Mouse (Mus musculus) kidney, adult 18-20 months (tissue): Measurements from ENCODE around the gene Cacnb2.

Experiments
- DNase-seq: peaks from one replicate; pipeline ENCODE4 v3.0.0; 2021

The Cacnb2 gene

DNA sequence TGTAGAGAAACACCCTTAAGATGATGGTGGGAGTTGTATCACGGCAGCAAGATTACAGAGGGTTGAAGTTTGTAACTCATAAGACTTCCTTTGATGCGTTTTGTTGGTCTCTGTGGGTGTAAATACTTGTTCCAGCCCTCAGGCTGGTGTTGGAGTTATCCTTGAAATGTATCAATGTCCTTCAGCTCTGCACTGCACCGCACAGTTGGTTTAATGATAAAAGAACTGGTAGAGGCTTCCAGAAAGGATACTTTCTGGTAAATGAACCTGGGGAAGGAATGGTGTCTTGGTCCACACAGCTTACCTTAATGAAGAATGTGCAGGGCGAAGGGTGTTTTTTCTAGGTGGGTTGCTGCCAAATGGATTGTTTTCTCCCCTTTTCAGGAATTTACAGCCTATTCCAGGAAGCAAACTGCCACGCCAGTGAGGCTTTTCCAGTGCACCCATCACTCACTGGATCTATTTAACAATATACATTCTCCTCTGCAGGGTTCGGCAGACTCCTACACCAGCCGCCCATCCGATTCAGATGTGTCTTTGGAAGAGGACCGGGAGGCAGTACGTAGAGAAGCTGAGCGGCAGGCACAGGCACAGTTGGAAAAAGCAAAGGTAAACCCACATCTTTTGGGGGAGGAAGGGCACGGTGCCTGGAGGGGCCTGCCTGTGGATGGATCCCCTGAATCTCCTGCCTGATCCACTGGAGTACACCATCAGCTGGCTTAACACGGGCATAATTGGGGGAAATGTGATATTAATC, 271.6 kb downstream of the Cacnb2 start:
- DNase-seq = no peak

DNA sequence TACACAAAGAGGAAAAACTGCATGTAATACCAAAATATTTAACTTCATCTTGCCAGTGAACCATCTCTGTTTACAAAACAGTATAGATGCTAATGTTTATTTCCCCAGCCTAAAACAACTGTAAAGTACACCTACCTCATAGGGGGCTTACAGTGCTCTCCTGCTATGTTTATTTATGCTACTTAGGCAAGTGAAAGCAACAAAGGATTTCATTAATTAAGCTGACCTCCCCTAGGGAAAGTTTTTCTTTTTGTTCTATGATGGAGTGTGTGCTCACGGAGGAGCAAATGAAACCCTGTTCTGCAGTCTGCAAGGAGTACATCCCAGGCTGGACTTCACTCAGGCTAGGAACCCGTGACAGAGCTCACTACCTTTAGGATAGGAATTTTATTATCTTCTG, 272.2 kb downstream of the Cacnb2 start:
- no peak for DNase-seq

DNA sequence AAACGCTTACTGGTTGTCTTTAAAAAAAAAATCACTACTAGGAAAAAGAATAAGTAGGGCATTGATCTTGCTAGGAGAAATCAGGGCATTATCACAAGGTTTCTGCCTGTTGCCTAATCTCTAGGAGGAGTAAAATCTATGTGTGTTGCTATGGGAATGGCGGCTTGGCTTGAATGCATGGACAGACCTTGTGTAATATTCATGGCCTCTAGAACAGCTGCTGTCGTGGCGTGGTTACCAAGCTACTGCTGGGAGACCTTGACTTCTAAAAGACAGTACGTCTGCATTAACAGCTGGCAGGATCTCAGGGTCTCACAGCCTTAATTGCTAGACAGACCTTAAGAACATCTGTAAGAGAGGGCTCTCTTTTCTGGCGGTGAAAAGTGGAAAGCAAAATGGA, 272.7 kb downstream of the Cacnb2 start:
- no peak for DNase-seq

DNA sequence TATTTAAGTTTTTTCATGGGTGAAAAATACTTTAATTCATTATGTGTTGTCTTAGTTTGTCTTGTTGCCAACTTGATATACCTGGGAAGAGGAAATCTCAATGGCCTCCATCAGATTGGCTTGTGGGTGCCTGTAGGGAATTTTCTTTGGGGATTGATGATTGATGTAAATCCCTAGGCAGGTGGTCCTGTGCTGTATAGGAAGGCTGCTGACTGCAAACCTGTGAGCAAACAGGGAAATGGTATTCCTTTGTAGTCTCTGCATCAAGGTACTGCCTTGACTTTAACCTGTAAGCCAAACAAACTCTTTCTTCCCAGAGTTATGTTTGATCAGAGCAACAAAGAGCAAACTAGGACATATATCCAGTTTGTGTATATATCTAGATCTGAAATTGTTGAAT, 276.1 kb downstream of the Cacnb2 start:
- no peak for DNase-seq

DNA sequence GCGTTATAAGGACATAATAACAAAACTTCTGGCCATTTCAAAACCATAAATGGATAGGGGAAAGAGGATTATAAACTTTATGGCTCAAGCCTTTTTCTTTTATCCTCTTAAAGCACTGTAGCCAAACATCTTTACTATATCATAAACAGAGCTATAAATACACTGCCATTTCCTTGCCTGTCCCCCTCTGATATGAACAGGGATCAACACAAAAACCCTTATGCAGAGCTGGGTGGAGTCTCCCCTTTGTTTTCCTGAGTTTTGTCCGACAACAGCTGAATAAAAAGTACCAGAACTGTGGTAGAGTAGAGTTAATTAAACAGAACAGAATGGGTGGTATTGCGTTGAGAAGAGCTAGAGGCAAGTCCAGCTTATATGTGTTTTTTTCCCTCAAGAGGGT, 280.6 kb downstream of the Cacnb2 start:
- DNase-seq = no peak

DNA sequence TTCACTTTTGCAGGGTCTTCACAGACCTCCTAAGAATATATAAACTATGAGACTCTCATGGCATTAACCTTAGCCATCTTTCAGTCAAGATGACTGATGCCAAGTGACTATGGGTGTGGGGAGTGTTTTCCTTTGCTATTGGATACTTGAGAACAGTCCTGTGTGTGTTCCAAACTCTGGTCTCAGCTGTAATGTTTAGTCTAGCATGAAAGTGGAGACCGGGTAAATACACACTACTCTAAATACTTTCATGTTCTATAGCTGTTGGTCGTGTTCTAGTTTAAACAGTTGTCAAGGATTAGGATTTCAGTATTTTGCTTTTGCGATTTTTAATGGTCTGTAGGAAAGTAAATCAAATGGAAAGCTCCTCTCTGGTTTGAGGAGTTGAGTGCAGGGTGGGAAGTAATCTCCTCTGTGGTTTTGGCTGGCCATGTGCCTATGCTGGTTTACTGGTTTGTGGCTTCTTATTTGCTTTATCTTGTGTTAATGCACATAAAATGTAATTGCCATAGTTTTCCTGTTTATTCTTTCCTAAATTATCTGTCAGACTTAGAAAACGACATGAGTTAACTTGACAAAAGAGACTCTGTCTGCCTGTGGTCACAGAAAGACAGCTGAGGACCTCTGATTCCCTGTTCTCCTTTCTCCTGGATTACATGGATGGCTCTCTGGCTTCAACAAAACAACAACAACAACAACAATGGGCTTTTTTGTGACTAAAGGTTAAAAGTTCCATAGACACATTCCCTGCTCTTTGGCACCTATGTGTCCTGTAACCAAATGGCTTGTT, 285.7 kb downstream of the Cacnb2 start:
- no peak for DNase-seq

DNA sequence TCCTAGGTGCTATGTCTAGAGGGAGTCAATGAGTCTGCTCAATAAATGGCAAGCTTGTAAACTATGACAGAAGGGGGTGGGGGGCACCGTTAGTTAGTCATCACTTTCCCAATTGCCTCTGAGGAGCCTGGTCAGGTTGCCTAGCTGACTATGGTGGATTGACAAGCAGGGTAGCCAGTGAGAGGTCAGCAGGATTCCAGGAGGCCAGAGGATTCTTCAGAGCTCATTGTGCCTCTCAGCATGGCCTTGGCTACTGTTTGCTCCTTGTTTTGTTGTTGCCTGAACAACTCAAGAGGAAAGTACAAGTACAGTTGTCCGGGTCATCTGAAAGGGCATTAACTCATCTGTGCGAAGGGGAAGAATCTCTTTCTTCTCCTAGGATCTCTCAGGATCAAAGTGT, 300.9 kb downstream of the Cacnb2 start:
- no peak for DNase-seq

DNA sequence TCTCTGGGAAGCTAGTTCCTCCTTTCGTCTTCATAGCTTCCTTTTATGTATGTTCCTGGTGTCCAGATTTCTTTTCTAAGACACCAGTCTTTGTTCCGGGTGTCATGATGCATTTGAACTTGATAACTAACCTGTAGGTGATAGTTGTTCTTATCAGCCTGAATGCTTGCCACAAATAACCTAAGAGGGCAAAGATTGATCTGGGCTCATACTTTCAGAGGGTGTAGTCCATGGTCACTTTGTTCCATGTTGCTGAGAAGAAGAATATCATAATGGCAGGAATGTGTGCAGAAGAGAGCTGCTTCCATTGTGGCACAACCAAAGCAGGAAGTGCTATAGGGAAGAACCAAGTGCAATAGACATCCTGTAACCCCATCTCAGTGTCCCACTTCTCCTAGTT, 302.0 kb downstream of the Cacnb2 start:
- DNase-seq = no peak

DNA sequence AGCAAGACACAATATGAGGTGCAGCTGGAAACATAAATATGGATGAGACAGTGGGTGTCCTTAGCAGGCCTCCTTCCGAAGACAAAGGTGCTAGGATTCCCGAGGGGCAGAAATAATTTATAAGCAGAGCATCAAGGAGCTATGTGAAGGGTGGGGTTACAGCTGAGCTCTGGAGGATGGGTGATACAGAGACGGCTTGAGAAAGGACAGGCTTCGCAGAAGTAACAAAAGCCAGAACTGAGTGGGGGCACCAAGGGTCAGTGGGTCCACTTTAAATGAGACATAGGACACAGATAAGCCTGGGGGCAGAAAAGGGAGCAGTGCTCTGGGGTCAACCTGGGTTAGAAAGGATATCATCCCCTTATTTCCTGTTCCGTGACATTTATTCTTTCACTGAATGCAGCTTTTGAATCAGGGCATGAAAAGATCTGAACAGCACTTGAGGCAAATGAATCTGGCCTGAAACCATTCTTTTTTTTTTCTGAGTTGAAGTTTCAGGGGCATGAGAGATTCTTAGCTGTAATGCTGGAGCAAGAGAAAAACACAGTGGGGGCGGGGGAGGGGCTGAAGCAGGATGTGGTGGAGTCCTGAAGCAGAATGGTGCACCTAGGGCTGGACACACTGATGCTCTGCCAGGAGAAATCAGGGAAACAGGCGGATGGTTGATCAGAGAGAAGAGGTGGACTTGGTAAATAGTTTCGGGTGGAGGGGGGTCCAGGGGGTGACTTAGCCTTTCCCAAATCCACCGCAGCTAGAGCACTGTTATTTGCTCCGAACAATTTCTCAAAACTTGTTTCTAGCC, 304.4 kb downstream of the Cacnb2 start:
- no peak for DNase-seq

DNA sequence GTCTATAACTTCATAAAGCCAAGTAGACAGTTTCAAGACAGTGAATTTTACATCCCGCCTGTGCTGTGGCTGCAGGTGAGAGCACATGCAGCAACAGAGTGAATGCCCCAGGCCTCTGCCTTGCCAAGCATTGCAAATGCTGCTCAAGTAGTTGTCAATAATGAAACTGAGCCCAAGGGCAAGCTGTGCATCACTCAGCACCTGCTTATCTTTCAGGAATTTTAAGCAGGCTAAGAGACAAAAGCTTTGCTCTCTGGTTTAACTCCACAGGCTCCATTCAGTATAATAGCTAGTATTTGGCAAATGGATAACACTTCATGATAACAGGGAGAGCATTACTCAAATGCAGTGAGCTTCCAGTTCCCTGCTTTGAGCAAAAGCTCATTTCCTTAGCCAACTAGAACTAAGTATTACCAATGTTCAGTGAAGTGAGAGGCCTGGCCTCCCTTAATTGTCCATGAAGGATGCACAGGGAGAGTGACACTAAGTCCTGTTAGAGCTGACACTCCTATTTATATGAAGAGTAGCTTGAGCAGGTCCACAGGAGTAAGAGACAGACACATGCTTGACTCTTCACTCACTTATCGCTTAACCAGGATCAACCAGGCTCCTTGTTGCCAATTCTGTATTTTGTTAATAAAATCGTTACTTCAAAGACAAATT, 314.8 kb downstream of the Cacnb2 start:
- no peak for DNase-seq

DNA sequence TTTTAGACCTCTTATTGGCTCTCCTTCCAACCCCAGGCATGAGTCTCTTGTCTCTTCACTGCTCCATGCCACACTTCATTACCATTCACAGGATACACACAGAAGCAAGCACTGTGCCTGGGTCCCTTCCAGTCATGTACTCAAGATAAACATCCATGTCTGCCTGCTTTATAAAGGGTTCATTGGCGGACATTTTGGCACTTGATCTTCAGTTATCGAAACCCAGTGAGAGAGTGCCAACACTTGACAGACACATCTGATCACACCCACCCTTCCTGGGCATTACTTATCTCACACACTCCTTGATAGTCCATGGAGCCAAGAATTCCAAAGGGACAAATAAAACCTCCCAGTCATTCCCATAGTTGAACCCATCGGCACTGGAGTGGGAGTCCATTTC, 327.0 kb downstream of the Cacnb2 start:
- DNase-seq = no peak

DNA sequence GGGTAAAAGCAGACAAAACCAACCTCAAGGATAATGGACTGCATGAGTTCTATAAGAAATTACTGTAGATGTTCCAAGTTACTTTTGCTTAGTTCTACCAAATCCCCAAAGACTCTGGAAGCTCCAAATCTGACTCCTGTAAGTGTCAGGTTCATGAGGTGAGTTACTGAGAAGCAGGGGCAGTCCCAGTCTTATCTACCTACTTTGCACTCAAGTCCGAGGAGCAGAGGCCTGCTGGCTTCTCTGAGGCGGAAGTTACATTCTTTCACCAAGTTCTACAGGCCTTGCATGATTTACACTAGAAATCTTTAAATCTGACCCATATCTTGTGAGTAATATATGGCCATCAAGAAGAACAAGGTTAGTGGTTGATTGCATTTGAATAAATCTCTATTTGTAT, 329.1 kb downstream of the Cacnb2 start:
- no peak for DNase-seq

DNA sequence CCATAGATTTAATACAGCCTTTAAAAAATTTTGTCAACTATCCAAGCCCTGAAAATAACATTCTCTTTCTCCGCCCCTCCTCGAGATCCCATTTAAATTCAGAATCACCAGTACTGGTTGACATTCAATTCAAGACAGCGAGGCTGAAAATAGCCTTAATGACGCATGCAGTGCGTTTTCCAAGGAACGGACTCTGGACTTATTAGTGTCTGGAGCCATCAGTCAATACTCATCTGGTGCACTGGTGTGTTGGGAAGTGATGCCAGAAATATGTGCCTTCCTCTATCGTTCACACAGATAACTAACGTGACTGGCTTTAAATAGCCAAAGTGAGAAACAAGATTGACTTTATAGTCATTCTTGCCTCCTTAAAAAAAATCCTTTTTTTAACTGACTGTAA, 333.6 kb downstream of the Cacnb2 start:
- DNase-seq = no peak

DNA sequence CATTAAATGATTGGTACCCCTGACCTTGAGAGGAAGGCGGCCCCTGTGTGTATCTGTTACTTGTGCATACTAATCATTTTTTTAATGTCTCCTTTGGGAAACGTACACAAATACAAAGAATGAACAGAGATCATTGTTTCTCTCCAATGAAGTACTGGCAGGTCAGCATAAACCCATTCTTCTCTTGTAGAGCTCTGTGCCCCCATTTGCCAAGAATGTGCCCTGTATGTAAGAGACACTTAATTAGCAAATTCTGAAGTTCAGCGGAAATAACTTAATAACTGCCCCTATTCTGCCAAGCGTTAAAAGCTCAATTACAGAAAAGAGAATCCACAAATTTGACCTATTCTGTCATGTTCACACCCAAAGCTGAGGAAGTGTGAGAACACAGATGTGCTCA, 339.4 kb downstream of the Cacnb2 start:
- no peak for DNase-seq

DNA sequence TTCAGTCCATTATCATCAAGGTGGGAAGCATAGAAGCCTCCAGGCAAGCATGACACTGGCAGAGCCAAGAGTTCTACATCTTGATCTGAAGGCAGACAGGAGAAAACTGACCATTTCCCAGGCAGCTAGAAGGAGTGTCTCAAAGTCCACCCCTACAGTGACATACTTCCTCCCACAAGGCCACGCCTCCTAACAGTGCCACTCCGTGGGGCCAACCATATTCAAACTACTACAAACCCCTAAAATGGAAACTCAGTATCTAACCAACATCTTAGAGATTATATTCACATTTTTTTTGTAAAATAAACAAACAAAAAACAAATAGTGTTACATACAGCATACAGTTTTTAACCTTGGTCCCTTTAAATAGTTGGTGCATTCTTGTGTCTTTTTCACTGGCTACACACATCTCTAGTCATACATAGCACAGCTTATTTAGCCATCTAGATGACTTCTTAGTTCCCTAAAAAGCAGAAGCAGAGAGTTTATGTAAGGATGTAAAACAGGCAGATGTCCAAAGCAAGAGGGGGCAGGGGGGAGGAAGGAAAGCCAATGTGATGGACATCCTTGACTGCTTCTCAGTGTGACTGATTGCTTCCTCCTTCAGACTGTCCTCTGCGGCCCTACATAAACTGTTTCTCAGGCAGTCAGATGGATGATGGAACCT, 340.9 kb downstream of the Cacnb2 start:
- DNase-seq = no peak

DNA sequence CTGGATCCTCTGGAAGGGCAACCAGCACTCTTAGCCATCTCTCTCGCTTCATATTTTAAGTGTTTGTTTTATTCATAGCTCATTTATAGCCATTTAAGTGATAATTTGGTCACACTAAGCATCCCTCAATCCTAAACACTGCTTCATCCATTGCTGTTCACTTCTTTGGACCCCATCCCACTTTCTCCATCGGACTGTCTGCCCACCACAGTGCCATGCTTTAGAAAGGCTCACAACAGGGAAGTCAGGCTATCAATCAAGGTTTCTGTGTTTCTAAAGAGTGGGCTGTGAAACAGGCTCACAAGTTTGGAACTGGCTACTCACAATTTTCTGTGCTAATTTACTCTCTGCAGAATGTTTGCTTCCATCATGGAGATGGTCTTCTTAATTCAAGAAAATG, 350.2 kb downstream of the Cacnb2 start:
- DNase-seq = no peak

DNA sequence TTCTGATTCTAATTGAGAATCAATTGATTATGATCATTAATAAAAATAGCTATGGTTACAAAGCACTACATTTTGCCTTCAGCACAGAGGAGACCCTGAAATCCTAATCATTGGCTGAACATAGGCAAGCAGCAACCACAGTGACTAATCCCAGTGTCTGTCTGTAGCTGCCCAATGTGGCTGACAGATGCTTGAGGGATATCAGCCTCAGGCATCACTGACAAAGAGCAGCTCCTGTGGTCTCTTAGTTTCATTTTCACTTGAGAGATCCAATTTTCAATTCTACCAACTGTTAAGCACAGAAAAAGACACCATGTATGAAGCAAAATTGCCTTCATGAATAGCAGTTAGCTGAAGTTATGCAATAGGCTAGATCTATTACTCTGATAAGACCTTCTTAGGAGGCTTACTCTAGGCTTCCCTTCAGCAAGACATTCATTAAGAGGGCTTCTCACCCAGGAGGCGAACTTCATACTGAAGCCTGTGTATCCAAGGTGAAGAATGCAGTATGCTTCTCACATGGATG, 358.1 kb downstream of the Cacnb2 start:
- DNase-seq = no peak

DNA sequence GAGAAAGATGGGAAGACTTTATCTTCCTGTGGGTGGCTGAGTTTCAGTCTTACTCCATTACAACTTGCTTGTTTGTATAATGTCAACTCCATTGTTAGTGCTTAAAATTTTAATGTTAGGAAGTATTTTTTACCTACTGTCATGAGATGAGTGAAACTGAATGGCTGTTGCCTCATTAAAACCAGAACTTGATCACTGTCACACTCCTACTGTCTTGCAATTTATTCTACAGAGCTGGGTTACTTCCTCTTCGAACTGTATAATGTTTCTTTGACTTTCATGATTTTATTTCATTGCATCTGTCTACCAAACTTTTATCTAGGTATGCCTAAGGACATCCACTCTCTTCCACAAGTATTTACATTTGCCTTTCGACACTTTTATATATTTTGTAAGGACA, 358.6 kb downstream of the Cacnb2 start:
- no peak for DNase-seq

DNA sequence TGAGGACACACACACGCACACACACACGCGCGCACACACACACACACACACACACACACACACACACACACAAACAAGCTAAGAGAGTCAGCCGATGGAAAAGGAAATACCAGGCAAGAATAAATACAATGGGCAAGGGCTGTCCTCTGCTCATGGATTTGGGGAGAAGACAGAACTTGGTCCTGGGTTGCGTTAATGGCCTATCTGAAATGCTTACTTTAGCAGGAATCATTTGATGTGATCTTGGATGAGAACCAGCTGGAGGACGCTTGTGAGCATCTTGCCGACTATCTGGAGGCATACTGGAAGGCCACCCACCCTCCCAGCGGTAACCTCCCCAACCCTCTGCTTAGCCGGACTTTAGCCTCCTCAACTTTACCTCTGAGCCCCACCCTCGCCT, 381.1 kb downstream of the Cacnb2 start:
- no peak for DNase-seq

DNA sequence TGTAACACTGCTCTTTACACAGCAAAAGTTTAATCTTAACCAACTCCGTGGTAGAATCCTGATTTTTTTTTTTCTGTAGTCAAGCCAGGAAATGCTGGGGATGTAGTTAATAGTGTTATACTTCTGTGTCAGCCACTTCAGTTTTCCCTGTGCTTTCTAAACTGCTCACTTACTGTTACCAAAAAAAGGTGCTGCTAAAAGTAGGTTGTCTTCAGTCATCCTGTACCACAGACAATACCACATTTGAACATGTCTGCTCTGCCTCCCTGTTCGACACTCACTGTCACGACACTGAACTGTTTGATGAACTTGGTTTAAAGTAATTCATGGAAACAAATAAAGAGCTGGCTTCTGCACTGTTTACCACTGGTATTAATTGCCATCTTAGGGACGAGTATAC, 385.6 kb downstream of the Cacnb2 start:
- DNase-seq = no peak

DNA sequence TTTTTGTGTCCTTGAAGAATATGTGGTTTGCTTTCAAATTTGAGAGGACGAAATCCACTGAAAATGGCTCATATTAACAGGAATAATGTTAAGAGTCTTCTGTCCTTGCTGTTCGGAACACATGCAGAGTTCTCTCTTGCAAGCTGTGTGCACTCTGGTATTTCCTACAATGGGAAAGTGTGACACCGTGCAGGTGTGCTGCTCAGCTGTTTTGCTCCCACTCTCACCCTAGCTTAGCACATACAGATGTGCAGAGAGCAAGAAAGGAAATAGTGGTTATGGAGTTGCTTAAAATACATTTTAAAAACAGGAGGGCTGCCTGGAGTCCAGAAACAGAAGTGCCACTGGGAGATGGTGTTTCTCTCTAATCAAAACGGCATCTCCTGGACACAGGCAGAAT, 386.5 kb downstream of the Cacnb2 start:
- DNase-seq = no peak

DNA sequence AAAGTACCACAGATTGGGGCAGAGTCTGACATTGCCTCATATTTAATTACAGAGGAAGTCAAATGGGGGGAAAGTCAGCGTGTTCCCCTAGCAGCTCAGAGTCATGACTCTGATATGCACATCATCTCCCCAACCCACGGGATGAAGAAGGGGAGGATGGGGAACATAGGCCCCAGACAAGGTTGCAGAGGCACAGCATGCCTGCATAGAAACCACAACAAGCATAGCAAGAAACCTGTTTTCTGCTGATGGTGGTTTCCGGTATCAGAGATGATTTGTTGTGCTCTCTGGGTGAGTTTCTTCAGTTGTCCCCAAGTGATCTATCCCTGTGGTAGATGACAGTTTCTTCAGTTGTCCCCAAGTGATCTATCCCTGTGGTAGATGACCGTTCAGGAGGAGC, 389.6 kb downstream of the Cacnb2 start:
- DNase-seq = no peak
